Mouse (Mus musculus) myocyte (in vitro differentiated cells): ENCODE data around the gene Rrp1.

Experiments
- CEBPB ChIP-seq: IDR thresholded peaks from 2 replicates; pipeline ENCODE4 v1.6.1; 2011; ENCODE audit warnings: mild to moderate bottlenecking, moderate library complexity; ENCODE audit not compliant: poor library complexity, insufficient read depth, severe bottlenecking
- E2F4 ChIP-seq: IDR thresholded peaks from one replicate; pipeline ENCODE4 v1.6.1; 2011; ENCODE audit warnings: mild to moderate bottlenecking, control low read depth, moderate library complexity; ENCODE audit not compliant: insufficient read depth
- MAX ChIP-seq: IDR thresholded peaks from one replicate; pipeline ENCODE4 v1.6.1; 2011; ENCODE audit warnings: low read depth, mild to moderate bottlenecking, control low read depth
- MYOG ChIP-seq, 3 experiments: IDR thresholded peaks; one replicate each; pipeline ENCODE4 v1.6.1; 2011; ENCODE audit warnings: control low read depth in 2 of 3, low read depth in 2 of 3, mild to moderate bottlenecking in 2 of 3; ENCODE audit not compliant: insufficient read length in 2 of 3, control insufficient read depth in 1 of 3, insufficient read depth in 1 of 3
- POLR2A ChIP-seq: IDR thresholded peaks from one replicate; pipeline ENCODE4 v1.6.1; 2011; ENCODE audit warnings: low read depth, mild to moderate bottlenecking, control low read depth, moderate library complexity; ENCODE audit not compliant: insufficient read length
- POLR2AphosphoS2 ChIP-seq: IDR thresholded peaks from one replicate; pipeline ENCODE4 v1.6.1; 2011; ENCODE audit warnings: low read depth, control low read depth; ENCODE audit not compliant: insufficient read length
- REST ChIP-seq: IDR thresholded peaks from one replicate; pipeline ENCODE4 v1.6.1; 2011; ENCODE audit warnings: mild to moderate bottlenecking, control low read depth, moderate library complexity; ENCODE audit not compliant: insufficient read depth, insufficient read length
- SRF ChIP-seq: IDR thresholded peaks from one replicate; pipeline ENCODE4 v1.6.1; 2011; ENCODE audit warnings: low read depth; ENCODE audit not compliant: control insufficient read depth, insufficient read length
- TCF12 ChIP-seq: IDR thresholded peaks from one replicate; pipeline ENCODE4 v1.6.1; 2011; ENCODE audit warnings: mild to moderate bottlenecking, control low read depth; ENCODE audit not compliant: poor library complexity, insufficient read depth, severe bottlenecking
- TCF3 ChIP-seq: IDR thresholded peaks from one replicate; pipeline ENCODE4 v1.6.1; 2011; ENCODE audit warnings: low read depth, control low read depth; ENCODE audit not compliant: insufficient read length

DNA sequence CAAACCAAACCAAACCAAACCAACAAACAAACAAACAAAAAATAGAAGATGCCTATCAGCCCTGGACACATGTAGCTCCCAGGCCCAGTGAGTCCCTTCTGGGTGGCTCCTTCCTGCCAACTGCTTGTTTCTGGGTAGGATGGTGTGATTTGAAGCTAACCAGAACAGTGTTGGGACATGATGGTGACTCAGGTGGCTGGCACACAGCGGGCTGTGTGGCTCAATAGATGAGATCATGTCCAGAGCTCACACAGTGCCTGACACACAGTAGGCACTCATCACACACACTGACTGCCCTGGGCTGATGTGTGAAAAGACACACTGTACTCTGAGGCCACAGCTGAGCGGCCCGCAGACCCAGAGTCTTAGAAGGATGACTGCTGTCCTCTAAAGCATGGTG lies 33.4 kb upstream of the Rrp1 start:
- TF ChIP-seq POLR2A (no peak), E2F4 (no peak), CEBPB (no peak), MAX (no peak), REST (no peak), POLR2AphosphoS2 (no peak), TCF12 (no peak), SRF (no peak), MYOG (IDR thresholded peaks at IDR 0.05; ENCODE audit: control insufficient read depth in 1 of 3, insufficient read depth in 1 of 3, insufficient read length in 2 of 3, low read depth in 2 of 3) (no peak), TCF3 (no peak)
